Mouse (Mus musculus) frontal cortex, postnatal 25 days (tissue): ENCODE measurements around the gene Entpd1.
"Not testable (repeated sequence)": the region's sequence is repeated elsewhere in the genome, so short reads cannot be mapped to it uniquely, and the experiment has no call there.

Source experiments
- DNase-seq, 2 experiments: peaks; one replicate each; pipeline ENCODE4 v3.0.0; 2022; ENCODE audit warnings: low spot score in 2 of 2

Entpd1 gene

GRCm38 (mm10) chr19:40611830-40612506, at the start of gene Entpd1, which contains the start of gene Tctn3:
Entpd1 (plus strand) TSS chr19:40612366.
Tctn3 (minus strand) TSS chr19:40612233.
- peak; percentile 88 to 96 for DNase-seq

- DNase-seq = no peak
These were observed 48.1 kb upstream of the Entpd1 start for GRCm38 (mm10) chr19:40563880-40564645.

- no peak for DNase-seq
These were observed 44.5 kb upstream of the Entpd1 start for GRCm38 (mm10) chr19:40567616-40568015.

- no peak for DNase-seq
These were observed 41.4 kb upstream of the Entpd1 start for GRCm38 (mm10) chr19:40570726-40571125.

- no peak for DNase-seq
These were observed 36.7 kb upstream of the Entpd1 start for GRCm38 (mm10) chr19:40575438-40575837.

GRCm38 (mm10) chr19:40580902-40581301, 31.3 kb upstream of the Entpd1 start:
- no peak for DNase-seq

GRCm38 (mm10) chr19:40581662-40582061, 30.5 kb upstream of the Entpd1 start:
- no peak for DNase-seq

- DNase-seq = no peak
These were observed 25.3 kb upstream of the Entpd1 start for GRCm38 (mm10) chr19:40586908-40587307.

- no peak for DNase-seq
These were observed 24.5 kb upstream of the Entpd1 start for GRCm38 (mm10) chr19:40587491-40588292.

GRCm38 (mm10) chr19:40588293-40588654, 23.9 kb upstream of the Entpd1 start, which contains the start of gene Aldh18a1:
Aldh18a1 (minus strand) TSS chr19:40588463.
- DNase-seq = peak; percentile 94 to 96

GRCm38 (mm10) chr19:40588847-40589529, 23.2 kb upstream of the Entpd1 start:
- peak; percentile 86 for DNase-seq

- no peak for DNase-seq
These were observed 22.7 kb upstream of the Entpd1 start for GRCm38 (mm10) chr19:40589530-40589880.

- DNase-seq = no peak
These were observed 16.9 kb upstream of the Entpd1 start for GRCm38 (mm10) chr19:40595231-40595630.

GRCm38 (mm10) chr19:40595831-40596230, 16.3 kb upstream of the Entpd1 start:
- DNase-seq = no peak

GRCm38 (mm10) chr19:40600846-40601245, 11.3 kb upstream of the Entpd1 start:
- not testable (repeated sequence) for DNase-seq

- no peak for DNase-seq
These were observed 10.3 kb upstream of the Entpd1 start for GRCm38 (mm10) chr19:40601870-40602269.

GRCm38 (mm10) chr19:40605189-40605588, 7.0 kb upstream of the Entpd1 start:
- no peak for DNase-seq

- no peak for DNase-seq
These were observed 4.5 kb upstream of the Entpd1 start for GRCm38 (mm10) chr19:40607676-40608075.

- DNase-seq = no peak
These were observed 2.6 kb downstream of the Entpd1 start for GRCm38 (mm10) chr19:40614811-40615210.

GRCm38 (mm10) chr19:40616021-40616420, 3.9 kb downstream of the Entpd1 start:
- DNase-seq = no peak

GRCm38 (mm10) chr19:40621616-40622015, 9.4 kb downstream of the Entpd1 start:
- DNase-seq = not testable (repeated sequence)

GRCm38 (mm10) chr19:40625935-40626334, 13.8 kb downstream of the Entpd1 start:
- DNase-seq = no peak
